Mouse (Mus musculus) spleen, postnatal 36 days (tissue): ENCODE measurements around the gene Nampt.
A peak's percentile ranks its signal among the peaks of the same experiment; 100 is the strongest.
"Not testable (repeated sequence)": the region's sequence is repeated elsewhere in the genome, so short reads cannot be mapped to it uniquely, and the experiment has no call there.

Experiments used
- DNase-seq, 2 experiments: peaks; one replicate each; pipeline ENCODE4 v3.0.0; 2022; ENCODE audit warnings: low spot score in 2 of 2, mixed read lengths in 1 of 2

Nampt gene

GRCm38 (mm10) chr12:32841442-32841900 lies 22.1 kb downstream of the Nampt start:
- no peak for DNase-seq

- DNase-seq, result no peak
These were observed 27.0 kb downstream of the Nampt start for GRCm38 (mm10) chr12:32846325-32846724.

DNA sequence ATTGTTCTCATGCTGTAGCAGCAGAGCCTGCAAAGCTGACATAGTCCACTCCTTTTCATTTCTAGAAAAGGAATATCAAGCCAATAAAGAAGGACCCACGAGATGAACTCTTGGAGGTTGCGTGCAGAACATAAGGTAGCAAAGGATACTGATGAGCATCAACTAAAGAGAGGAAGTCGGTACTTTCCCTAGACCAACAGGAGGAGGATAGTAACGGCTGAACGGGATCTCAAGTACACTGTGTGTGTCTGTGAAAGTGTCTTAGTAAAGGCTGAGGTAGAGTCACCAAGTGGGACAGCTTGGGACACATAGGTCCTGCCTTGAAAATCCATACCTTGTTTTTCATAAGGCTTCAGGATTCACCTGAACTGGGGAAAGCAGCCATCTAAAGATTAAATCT lies 34.4 kb downstream of the Nampt start:
- DNase-seq, result no peak

- DNase-seq, result no peak
These were observed 35.5 kb downstream of the Nampt start for GRCm38 (mm10) chr12:32854866-32855265.

DNA sequence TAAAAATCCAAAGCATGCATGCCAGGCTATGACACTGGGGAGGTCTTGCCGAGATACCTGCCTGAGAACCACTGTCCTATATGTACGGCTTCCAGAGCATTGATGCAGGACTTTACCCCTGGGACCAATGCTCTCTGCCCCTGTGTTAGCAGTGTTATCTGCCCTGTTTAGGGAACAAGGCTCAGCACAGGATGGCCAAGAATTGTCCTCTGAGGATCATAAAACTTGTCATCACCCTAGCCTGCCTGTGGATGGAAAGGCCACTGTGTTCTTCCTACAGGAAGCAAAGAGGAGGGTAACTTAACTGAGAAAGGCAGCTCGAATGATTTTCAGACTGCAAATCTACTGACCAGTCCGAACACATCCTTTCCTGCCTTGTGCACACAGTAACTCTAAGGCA lies 36.1 kb downstream of the Nampt start:
- DNase-seq, result no peak

- DNase-seq, result no peak
These were observed 37.6 kb downstream of the Nampt start for GRCm38 (mm10) chr12:32856707-32857511.

DNA sequence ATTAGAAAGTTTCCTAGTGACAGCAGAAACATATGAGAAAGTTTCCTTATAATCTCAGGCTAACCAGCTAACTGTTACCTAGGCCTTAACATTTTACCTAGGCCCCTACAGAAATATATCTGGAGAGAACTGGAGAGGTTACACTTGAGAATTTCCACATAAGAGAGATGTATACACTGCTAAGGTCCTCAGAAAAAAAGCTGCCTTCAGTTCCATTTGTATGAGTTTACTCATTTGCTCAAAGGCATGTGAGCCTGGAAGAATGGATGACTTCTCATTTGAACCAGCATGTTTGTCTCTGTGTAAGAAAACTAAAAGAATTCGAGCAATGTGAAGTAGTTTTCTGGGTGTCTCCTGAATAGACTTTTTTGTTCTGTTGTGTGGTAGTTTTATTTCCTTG lies 39.1 kb downstream of the Nampt start:
- DNase-seq, result no peak

DNA sequence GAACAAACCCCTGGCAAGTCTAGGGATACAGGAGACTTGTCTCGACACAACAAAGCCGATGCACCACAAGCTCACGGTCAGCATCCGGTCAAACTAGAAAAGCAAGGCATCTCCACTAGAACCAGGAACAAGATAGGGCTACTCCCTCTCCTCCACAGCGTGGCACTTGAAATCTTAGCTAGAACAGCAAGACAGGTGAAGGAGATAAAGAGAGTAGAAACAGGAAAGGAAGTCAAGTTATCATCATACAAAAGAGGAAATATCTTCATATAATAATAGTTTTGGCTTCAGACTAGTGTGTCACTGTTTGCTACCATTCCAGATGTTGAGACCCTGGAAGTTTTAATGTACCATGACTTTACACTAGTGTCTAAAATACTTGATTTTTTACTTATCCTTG lies 41.5 kb downstream of the Nampt start:
- no peak for DNase-seq

DNA sequence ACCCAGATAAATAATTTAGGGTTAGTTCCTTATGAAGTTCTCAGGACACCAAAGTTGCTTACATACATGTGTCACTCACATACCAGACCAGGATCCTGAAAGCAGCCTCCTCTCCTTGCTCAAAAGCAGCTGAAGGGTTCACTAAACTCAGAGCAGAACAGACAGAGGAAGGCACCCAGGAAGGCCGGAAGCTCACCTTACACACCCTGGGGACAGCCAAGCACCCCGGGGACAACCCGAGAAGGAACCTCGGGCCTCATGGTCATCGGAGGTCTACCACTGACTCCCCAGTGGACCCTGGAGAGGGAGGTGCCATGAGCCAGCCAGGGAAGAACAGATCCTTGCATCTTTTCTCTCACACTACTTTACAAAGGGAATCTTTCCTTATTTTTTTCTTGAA lies 51.5 kb downstream of the Nampt start:
- DNase-seq, result no peak

GRCm38 (mm10) chr12:32877500-32877899 lies 58.2 kb downstream of the Nampt start:
- DNase-seq, result no peak

GRCm38 (mm10) chr12:32877964-32878571 lies 58.7 kb downstream of the Nampt start:
- no peak for DNase-seq

DNA sequence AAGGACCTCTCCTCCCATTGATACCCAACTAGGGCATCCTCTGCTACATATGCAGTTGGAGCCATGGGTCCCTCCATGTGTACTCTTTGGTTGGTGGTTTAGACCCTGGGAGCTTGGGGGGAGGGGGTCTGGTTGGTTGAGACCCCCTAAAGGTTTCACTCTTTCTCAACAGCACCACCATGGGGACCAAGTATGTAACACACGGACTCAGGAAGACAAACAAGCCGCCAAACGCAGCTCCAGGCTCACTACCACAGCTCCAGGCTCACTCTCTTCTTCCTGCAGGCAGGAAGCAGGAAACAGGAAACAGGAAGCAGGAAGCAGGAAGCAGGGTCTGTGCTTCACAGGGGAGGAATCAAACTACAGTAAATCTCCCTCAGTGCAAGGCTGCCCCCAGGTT lies 60.0 kb downstream of the Nampt start:
- DNase-seq, result no peak

DNA sequence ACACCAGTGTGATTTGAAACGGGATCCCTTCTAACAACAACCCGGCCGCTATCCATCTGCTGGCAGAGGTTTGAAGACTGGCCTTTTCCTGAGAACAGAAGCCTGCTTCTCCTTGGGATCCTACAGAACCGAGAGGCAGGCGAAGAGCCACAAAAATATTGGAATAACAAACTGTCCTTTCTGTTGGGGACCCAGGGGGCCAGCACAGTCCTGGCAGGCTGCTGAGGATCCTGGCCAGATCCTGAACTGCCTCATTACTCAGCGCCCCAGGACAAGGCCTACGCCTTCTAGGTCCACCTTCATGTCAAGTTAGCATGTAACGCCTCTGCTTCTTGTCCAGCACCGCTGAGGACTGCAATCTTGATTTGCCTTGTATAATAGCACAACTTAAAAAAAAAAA lies 65.0 kb downstream of the Nampt start:
- no peak for DNase-seq

DNA sequence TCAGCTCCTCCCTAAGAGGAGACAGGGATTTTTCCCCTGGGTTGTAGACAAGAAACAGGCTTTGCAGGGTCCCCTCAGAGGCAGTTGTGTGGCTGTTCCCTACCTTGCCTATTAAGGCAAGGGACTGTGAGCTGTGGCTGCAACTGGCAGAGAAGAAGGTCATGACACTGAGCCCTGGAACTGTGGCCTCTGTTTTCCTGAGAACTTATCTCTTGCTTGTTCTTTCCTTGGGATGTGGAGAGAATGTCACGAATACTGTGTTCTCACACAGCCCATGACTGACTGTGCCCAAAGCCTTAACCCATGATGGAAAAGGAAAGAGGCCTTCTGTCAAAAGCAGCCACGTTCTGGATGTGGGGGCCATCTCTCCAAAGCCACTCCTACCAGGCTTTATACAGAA lies 65.7 kb downstream of the Nampt start:
- DNase-seq, result no peak

GRCm38 (mm10) chr12:32886353-32886752 lies 67.0 kb downstream of the Nampt start:
- DNase-seq, result no peak

DNA sequence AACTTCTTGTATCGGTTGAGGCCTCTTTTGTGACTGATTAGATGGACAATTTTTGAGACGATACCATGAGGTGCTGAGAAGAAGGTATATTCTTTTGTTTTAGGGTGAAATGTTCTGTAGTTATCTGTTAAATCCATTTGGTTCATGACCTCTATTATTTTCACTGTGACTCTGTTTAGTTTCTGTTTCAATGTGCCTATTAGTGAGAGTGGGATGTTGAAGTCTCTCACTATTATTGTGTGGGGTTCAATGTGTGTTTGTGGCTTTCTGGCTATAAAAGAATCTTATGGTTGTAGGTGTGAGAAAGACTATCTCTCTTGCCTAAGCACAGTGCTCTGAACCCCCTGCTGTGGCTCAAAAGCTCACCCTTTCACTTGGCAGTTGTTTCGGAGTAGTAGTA lies 68.9 kb downstream of the Nampt start:
- no peak for DNase-seq

GRCm38 (mm10) chr12:32889846-32890245 lies 70.5 kb downstream of the Nampt start:
- DNase-seq, result no peak

- no peak for DNase-seq
These were observed 71.1 kb downstream of the Nampt start for GRCm38 (mm10) chr12:32890455-32890854.

GRCm38 (mm10) chr12:32891271-32891670 lies 71.9 kb downstream of the Nampt start:
- not testable (repeated sequence) for DNase-seq

- DNase-seq, result peak; percentile 17 to 19
These were observed 73.9 kb downstream of the Nampt start for GRCm38 (mm10) chr12:32893212-32893611.

DNA sequence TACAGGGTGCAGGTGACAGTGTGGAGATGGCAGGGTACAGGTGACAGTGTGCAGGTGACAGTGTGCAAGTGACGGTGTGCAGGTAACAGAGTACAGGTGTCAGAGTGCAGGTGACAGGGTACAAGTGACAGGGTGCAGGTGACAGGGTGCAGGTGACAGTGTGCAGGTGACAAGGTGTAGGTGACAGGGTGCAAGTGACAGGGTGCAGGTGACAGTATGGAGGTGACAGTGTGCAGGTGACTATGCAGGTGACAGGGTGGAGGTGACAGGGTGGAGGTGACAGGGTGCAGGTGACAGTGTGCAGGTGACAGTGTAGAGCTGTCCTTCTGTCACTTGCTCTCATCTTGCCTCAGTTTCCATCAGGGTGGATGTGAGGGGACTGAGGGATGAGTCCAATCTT lies 76.5 kb downstream of the Nampt start:
- no peak for DNase-seq

DNA sequence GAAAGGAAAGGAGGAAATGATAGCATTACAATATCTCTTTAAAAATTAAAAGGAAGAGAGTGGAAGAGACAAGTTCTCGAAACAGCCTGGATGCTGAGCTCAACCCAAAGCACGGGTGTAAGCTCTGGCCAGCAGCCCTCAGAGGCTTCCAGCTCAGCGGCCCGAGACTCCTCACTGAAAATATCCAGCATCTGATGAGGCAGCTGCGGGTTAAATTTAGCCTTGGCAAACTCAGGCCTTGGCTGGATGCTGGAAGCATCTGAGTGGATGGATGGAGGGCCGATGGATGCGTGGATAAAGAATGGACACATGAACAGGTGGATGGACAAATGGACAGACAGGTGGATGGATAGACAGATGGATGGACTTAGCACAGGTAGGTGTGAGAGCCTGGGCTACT lies 77.2 kb downstream of the Nampt start:
- DNase-seq, result no peak
